Mouse (Mus musculus) kidney, adult 2 months (tissue): ENCODE measurements around the gene Atat1.

ENCODE experiments used
- CTCF ChIP-seq: fragments of 200-500 bp; conservative IDR thresholded peaks from 2 replicates; pipeline ENCODE4 v1.5.1; 2011; ENCODE audit warnings: low read depth, mild to moderate bottlenecking, control low read depth, low read length, moderate library complexity, mixed read lengths; ENCODE audit not compliant: insufficient read depth, insufficient read length
- POLR2A ChIP-seq: fragments of 200-500 bp; IDR thresholded peaks from one replicate; pipeline ENCODE4 v1.6.1; 2011; ENCODE audit warnings: low read depth, low read length, control low read depth

DNA sequence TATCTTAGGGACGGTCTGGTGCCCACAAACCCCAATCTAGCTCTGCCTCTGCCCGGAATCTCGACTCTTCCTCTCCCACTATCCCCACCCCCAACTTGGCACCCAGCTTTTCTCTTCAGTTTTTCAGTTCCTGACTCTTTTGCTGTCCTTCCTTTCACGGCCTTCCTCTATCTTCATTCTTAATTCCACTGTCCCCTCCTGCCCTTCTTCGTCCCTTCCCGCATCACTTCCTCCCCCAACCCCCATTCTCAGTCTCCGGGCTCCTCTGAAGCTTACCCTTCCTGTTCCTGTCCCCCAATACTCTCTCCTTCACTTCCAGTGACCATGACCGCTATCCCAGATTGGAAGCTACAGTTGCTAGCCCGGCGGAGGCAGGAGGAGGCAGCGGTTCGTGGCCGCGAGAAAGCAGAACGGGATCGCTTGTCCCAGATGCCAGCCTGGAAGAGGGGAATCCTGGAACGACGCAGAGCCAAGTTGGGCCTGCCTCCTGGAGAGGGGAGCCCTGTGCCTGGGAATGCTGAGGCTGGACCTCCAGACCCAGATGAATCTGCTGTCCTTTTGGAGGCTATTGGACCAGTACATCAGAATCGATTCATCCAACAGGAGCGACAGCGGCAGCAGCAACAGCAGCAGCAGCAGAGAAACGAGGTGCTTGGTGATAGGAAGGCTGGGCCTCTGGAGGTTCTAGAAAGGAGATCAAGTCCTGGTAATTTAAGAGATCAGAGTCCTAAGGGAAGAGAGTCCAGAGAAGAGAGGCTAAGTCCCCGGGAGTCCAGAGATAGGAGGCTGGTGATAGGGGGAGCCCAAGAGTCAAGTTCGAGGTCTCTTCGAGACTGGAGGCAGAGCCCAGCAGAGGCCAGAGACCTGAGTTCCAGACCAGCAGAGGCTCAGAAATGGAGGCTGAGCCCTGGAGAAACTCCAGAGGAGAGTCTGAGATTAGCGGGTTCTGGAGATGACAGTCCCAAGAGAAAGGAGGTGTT lies 42.7 kb downstream of the Atat1 start:
- TF ChIP-seq CTCF: 0 out of 2 replicates have a peak, but pooled peaks have one; percentile 23
- no peak for TF ChIP-seq POLR2A
